Mouse (Mus musculus) gastrocnemius, adult 2 months (tissue): ENCODE results near the gene 4930578C19Rik. TPM values are rescaled to one million over a fixed set of nuclear protein-coding genes. Genes with fewer than 3 reads are reported as not detected.

ENCODE experiments used
- DNase-seq: peaks from one replicate; pipeline ENCODE4 v3.0.0; 2022
- H3K27ac ChIP-seq: fragments of 200-600 bp; 2 replicates; pipeline ENCODE4 v1.8.1; 2022; ENCODE audit warnings: mild to moderate bottlenecking
- H3K4me3 ChIP-seq: fragments of 200-600 bp; 2 replicates; pipeline ENCODE4 v1.8.1; 2022; ENCODE audit warnings: mild to moderate bottlenecking, moderate library complexity
- CTCF ChIP-seq: fragments of 200-600 bp; IDR thresholded peaks from 2 replicates; pipeline ENCODE4 v1.8.1; 2022; ENCODE audit warnings: antibody characterized with exemption, mild to moderate bottlenecking, moderate library complexity
- intact Hi-C: fragments of 180-260 bp; cut with DNase I; formaldehyde crosslinking; loops from one replicate; pipeline ENCODE4 v1.15.1; 2025
- long read RNA-seq, 2 experiments: library from polyadenylated mRNA; stranded (forward); transcript quantifications; one replicate each; pipeline ENCODE4 v2.0.0; 2021
- total RNA-seq, 2 experiments: library from RNA; stranded (reverse); gene quantifications; 2 replicates each; pipeline ENCODE4 v1.2.3; 2021

Gene 4930578C19Rik
- 1 to 10 TPM; 2.4 to 2.8 TPM for total RNA-seq
- long read RNA-seq, experiment 1: 0 reads
- long read RNA-seq, experiment 2, partial matches to known transcripts: 0 of 1 reads
- long read RNA-seq, experiment 2, other reads (novel, unspliced or antisense): 0 of 1 reads

DNA sequence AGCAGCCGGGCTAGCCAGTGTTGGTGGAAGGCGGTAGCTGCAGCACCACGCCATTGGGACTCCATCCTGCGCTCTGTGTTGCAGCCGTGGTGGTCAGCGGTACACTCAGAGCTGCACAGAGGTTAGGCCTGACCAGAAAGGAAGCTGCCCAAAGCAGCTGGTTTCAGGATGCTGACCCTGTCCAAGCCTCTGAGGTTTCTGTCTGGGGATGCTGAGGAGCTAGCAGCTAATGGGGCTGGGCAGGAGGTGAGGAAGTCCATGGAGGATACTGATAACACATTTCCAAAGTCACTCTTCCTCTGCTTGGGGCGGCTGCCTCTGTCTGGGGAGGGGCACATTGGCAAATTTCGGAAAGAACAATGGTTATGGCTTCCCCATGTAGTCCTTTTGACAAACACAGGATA lies at the start of gene 4930578C19Rik:
TSS of gene 4930578C19Rik (minus strand) at position 200 of the 404 bp plus-strand sequence.
- peak within 1 kb of the TSS; percentile 85 for H3K27ac ChIP-seq

GRCm38 (mm10) chrX:18467690-18468089 lies 6.5 kb upstream of the 4930578C19Rik start:
- intact Hi-C loops: no loop called here
- no peak overlapping the region for H3K27ac ChIP-seq
- H3K4me3 ChIP-seq: no peak overlapping the region
- TF ChIP-seq CTCF: no peak
- DNase-seq: no peak

More for the DNA sequence above, at the start of gene 4930578C19Rik:
- intact Hi-C loops: no loop called here
- DNase-seq: peak; percentile 36
- H3K4me3 ChIP-seq: peak within 1 kb of the TSS; percentile 67
- no peak for TF ChIP-seq CTCF

GRCm38 (mm10) chrX:18462879-18463278 lies 1.7 kb upstream of the 4930578C19Rik start:
- intact Hi-C loops: no loop called here
- no peak for TF ChIP-seq CTCF

GRCm38 (mm10) chrX:18451559-18451958 lies 9.6 kb downstream of the 4930578C19Rik start:
- intact Hi-C loops: no loop called here
- DNase-seq: no peak
- TF ChIP-seq CTCF: no peak
- Histone ChIP-seq H3K4me3 (no peak overlapping the region), H3K27ac (no peak overlapping the region)

More at GRCm38 (mm10) chrX:18462879-18463278, 1.7 kb upstream of the 4930578C19Rik start:
- Histone ChIP-seq H3K27ac (no peak overlapping the region), H3K4me3 (no peak overlapping the region)
- DNase-seq: no peak

- Histone ChIP-seq H3K27ac (peak overlapping the region; percentile 49; the same call in 1 of the 2 replicates), H3K4me3 (no peak overlapping the region)
- peak; percentile 89 for TF ChIP-seq CTCF
- peak; percentile 34 for DNase-seq
- intact Hi-C loops: loop anchor here (5.0 kb wide), 1 partner anchor 165 kb away; no protein-coding TSS in a partner anchor
Observed at GRCm38 (mm10) chrX:18442066-18442465, 19.1 kb downstream of the 4930578C19Rik start.

DNA sequence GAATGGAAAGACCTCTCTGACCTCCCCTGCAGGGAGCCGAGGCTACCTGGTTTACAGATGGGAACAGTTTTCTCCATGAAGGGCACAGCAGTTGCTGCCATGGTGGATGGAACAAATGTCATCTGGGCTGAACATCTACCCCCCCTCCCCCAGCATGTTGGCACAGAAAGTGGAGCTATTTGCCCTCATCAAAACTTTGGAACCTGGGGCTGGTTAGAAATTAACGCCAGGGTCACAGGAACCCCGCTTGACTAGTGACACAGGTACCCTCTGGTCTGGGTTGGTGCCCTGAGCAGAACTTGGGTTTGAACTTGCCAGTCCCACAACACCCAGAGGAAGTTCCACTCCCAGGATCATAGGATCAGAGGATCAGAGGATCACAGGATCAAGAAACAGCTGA lies 35.7 kb downstream of the 4930578C19Rik start:
- no peak for DNase-seq
- no peak for TF ChIP-seq CTCF
- no peak overlapping the region for H3K4me3 ChIP-seq
- intact Hi-C loops: no loop called here
- H3K27ac ChIP-seq: no peak overlapping the region

- no peak for TF ChIP-seq CTCF
- intact Hi-C loops: no loop called here
- H3K27ac ChIP-seq: no peak overlapping the region
- DNase-seq: no peak
- H3K4me3 ChIP-seq: no peak overlapping the region
Observed at GRCm38 (mm10) chrX:18423206-18423605, 38.0 kb downstream of the 4930578C19Rik start.

GRCm38 (mm10) chrX:18420161-18420784 lies 40.9 kb downstream of the 4930578C19Rik start:
- no peak overlapping the region for H3K4me3 ChIP-seq
- intact Hi-C loops: no loop called here
- no peak overlapping the region for H3K27ac ChIP-seq
- no peak for DNase-seq
- TF ChIP-seq CTCF: no peak

DNA sequence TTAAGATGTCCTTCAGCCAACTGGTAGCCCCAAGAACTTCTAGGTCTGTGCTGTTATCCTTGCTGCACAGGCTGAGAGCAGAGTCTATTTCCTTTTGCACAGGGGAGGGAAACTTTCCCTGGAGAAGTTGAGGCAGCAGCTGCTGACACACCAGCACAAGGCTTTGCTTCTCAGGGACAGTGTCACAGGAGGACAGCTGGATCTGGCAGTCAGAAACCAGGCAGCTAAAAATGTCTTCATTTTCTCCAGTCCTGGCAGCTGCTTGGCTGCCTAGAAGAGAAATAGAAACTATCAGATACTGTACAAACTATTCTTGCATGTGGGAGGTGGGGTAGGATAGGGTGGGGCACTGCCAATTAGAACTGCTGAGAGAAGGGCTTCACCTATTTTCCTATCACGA lies 42.2 kb downstream of the 4930578C19Rik start:
- Histone ChIP-seq H3K27ac (no peak overlapping the region), H3K4me3 (no peak overlapping the region)
- intact Hi-C loops: no loop called here
- peak; percentile 20 for DNase-seq
- TF ChIP-seq CTCF: no peak

DNA sequence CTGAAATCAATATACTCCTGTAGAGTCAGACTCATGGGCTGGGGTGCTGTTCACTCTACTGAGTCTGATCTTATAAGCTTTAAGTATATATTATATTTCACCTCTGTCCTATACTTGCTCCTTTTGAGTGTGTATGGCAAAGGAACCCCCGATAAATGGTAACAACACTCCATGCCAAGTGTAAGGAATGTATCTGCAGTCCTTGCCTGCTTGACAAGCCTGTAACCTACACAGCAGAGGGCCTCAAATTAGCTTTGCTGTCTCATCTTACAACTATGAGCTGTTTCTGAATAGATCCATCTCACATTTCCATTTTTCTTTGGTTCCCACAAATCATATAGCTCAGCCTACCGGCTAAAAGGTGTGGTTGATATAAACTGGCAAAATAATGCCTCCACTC lies 46.6 kb downstream of the 4930578C19Rik start:
- DNase-seq: no peak
- Histone ChIP-seq H3K4me3 (no peak overlapping the region), H3K27ac (no peak overlapping the region)
- intact Hi-C loops: no loop called here
- no peak for TF ChIP-seq CTCF

DNA sequence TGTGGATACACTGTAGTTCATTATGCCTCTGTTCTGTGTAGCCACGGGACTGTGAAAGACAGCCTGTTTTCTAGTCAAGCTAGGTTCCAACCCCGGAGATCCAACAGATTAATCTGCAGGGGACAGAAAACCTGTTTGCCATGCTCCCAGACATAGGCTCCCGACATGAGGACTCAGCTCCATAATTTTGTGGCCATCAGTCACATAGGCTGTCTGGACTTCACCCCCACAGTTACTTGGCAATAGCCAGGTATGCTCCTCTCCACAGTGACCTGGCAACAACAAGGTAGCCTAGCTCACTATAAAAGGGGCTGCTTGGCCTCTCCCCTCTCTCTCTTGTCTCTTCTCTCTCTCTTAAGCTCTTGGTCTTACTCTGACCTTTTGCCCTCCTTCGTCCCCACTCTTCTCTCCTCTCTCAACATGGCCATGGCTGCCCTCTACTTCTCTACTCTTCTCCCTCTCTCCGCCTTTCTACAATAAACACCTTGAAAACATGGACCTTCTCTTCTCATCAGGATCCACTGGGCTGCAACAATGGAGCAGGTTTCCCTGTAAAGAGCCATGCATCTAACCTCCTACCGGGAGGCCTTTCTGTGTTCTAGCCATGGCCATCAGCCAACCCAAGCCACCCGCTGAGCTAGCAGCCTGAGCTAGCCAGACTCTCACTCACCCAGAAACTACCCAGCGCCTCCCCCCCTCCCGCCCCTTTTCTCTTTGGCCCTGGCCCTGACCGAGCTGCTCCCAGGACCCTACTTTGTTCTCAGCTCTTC lies 49.9 kb downstream of the 4930578C19Rik start:
- no peak for TF ChIP-seq CTCF
- no peak overlapping the region for H3K4me3 ChIP-seq
- intact Hi-C loops: no loop called here
- H3K27ac ChIP-seq: no peak overlapping the region
- DNase-seq: no peak

GRCm38 (mm10) chrX:18409598-18409997 lies 51.6 kb downstream of the 4930578C19Rik start:
- intact Hi-C loops: no loop called here
- H3K4me3 ChIP-seq: no peak overlapping the region
- TF ChIP-seq CTCF: no peak
- DNase-seq: no peak
- H3K27ac ChIP-seq: no peak overlapping the region

- peak; percentile 44 for DNase-seq
- intact Hi-C loops: no loop called here
- no peak overlapping the region for H3K4me3 ChIP-seq
- no peak for TF ChIP-seq CTCF
- H3K27ac ChIP-seq: no peak overlapping the region
Observed at GRCm38 (mm10) chrX:18402296-18402695, 58.9 kb downstream of the 4930578C19Rik start.
